In genomic region chr15:84167600-84167999, GRCm38 (mm10) we compare ENCODE assay signal across 7 mouse cellular contexts. TPM values are rescaled to one million over a fixed set of nuclear protein-coding genes. Genes with fewer than 3 reads are reported as not detected.
DNase-seq lines count a peak whose midpoint lies in the region; ATAC-seq and TF ChIP-seq lines count a peak whose summit lies in the region.

Pnpla3 (plus strand) TSS chr15:84167837.

- ATAC-seq in limb, embryonic 12.5 days (ENCODE audit: insufficient number of reproducible peaks, insufficient read depth, low FRiP score, low TSS enrichment, low read depth): peak; percentile 94
- peak; percentile 98 for ATAC-seq in midbrain, embryonic 15.5 days (replicated peaks)

- H3K4me1 ChIP-seq in embryonic fibroblast, embryonic 13.5 days (ENCODE audit: control insufficient read depth, insufficient read depth, low read length): no peaks in the 10 kb centered on the region
- peaks cover 13% of the 10 kb centered on the region; the same call in 1 of the 2 replicates for H3K4me1 ChIP-seq in limb, embryonic 12.5 days (replicated peaks)
- H3K4me1 ChIP-seq in midbrain, embryonic 15.5 days: peaks cover 24% of the 10 kb centered on the region
- peaks cover 12% of the 10 kb centered on the region for H3K4me1 ChIP-seq in spleen, adult 2 months (ENCODE audit: control insufficient read depth, insufficient read depth, insufficient read length)

- no peaks in the 10 kb centered on the region for H3K36me3 ChIP-seq in limb, embryonic 12.5 days
- H3K36me3 ChIP-seq in midbrain, embryonic 15.5 days (replicated peaks): no peaks in the 10 kb centered on the region
- H3K36me3 ChIP-seq in spleen, adult 2 months (ENCODE audit: control insufficient read depth, insufficient read depth, low read length): no peaks in the 10 kb centered on the region

- WGBS in limb, embryonic 12.5 days: under 1% methylated on average over 28 of the region's 28 CpGs
- under 1% methylated on average over 28 of the region's 28 CpGs for WGBS in midbrain, embryonic 15.5 days
- WGBS in spleen, adult 2 months: 3% methylated on average over 28 of the region's 28 CpGs

- H3K4me3 ChIP-seq in embryonic fibroblast, embryonic 13.5 days (ENCODE audit: insufficient read depth, low read length): peak within 1 kb of the TSS; percentile 37
- peak within 1 kb of the TSS; percentile 54 for H3K4me3 ChIP-seq in limb, embryonic 12.5 days (replicated peaks)
- H3K4me3 ChIP-seq in midbrain, embryonic 15.5 days: peak within 1 kb of the TSS; percentile 49
- peak within 1 kb of the TSS; percentile 30; the same call in 1 of the 2 replicates for H3K4me3 ChIP-seq in spleen, adult 2 months (ENCODE audit: extremely low read depth, insufficient read depth, insufficient read length)

- H3K4me2 ChIP-seq in limb, embryonic 12.5 days: peak within 1 kb of the TSS; percentile 99
- H3K4me2 ChIP-seq in midbrain, embryonic 15.5 days: peak within 1 kb of the TSS; percentile 69

- peak; percentile 55 for TF ChIP-seq POLR2A in embryonic fibroblast, embryonic 13.5 days (IDR thresholded peaks at IDR 0.05; ENCODE audit: low read depth, low read length)
- TF ChIP-seq POLR2A in spleen, adult 2 months (IDR thresholded peaks at IDR 0.05; ENCODE audit: low read depth, low read length): no peak

- DNase-seq in brain, adult 2 months (ENCODE audit: low read depth, low spot score): peak; percentile 99
- peak; percentile 95 for DNase-seq in heart, adult 8-10 months (ENCODE audit: low spot score)
- peak; percentile 93 to 97 for DNase-seq in kidney, adult 8-10 months
- DNase-seq in spleen, adult 2 months (ENCODE audit: low read depth in 1 of 2, low spot score in 2 of 2): peak in 1 of 2 experiments; percentile 40

- peak within 1 kb of the TSS; percentile 63 for H3K9ac ChIP-seq in limb, embryonic 12.5 days (replicated peaks)
- peak within 1 kb of the TSS; percentile 46 for H3K9ac ChIP-seq in midbrain, embryonic 15.5 days

- TF ChIP-seq CTCF in embryonic fibroblast, embryonic 13.5 days (IDR thresholded peaks at IDR 0.05; ENCODE audit: borderline replicate concordance, insufficient read depth, low read length): 0 out of 2 replicates have a peak, but pooled peaks have one; percentile 7
- TF ChIP-seq CTCF in spleen, adult 2 months (IDR thresholded peaks at IDR 0.05; ENCODE audit: extremely low read depth, insufficient read depth, insufficient read length, insufficient replicate concordance): no peak

- H3K9me3 ChIP-seq in limb, embryonic 12.5 days: no peaks in the 10 kb centered on the region
- H3K9me3 ChIP-seq in midbrain, embryonic 15.5 days: no peaks in the 10 kb centered on the region

- peaks cover 23% of the 10 kb centered on the region for H3K27me3 ChIP-seq in limb, embryonic 12.5 days
- no peaks in the 10 kb centered on the region for H3K27me3 ChIP-seq in midbrain, embryonic 15.5 days (replicated peaks)
- peaks cover 10% of the 10 kb centered on the region for H3K27me3 ChIP-seq in spleen, adult 2 months (ENCODE audit: control insufficient read depth, insufficient read depth, low read length)

- H3K27ac ChIP-seq in embryonic fibroblast, embryonic 13.5 days (ENCODE audit: insufficient read depth, low read length): no peak within 1 kb of the TSS
- no peak within 1 kb of the TSS for H3K27ac ChIP-seq in limb, embryonic 12.5 days
- peak within 1 kb of the TSS; percentile 87 for H3K27ac ChIP-seq in midbrain, embryonic 15.5 days
- H3K27ac ChIP-seq in spleen, adult 2 months (ENCODE audit: insufficient read depth, low read length): no peak within 1 kb of the TSS

RNA-seq across cellular contexts. Expression of gene Pnpla3, which starts in this region (rescaled TPM):
- polyA plus RNA-seq in embryonic fibroblast, embryonic 13.5 days (2011; ENCODE audit: insufficient read length, low read depth, missing spikeins): not detected in 2 replicates
- 1 to 10 TPM in 1 of 4 experiments, under 1 TPM in 3; 0.34 to 2.4 (median 0.57) TPM for total RNA-seq in heart, adult 8-10 months (2022)
- polyA plus RNA-seq in limb, embryonic 12.5 days (2016; fragmentation: Nextera tagmentation; extraction: Ambion mirVana): 0.26 and 0.42 TPM in 2 replicates
- polyA plus RNA-seq in midbrain, embryonic 15.5 days (2015; fragmentation: Nextera tagmentation; extraction: Ambion mirVana): 4.6 and 6.4 TPM in 2 replicates
- polyA plus RNA-seq in spleen, adult 2 months (2012; rRNA removed): 1.8 and 2.1 TPM in 2 replicates

Comparison
In these comparisons a context has a peak if more than half of its experiments do, and no peak if none do; other contexts are left out.
1. Peak in ATAC-seq, H3K4me3 ChIP-seq, H3K9ac ChIP-seq and H3K4me2 ChIP-seq in limb, embryonic 12.5 days; RNA of the gene not detected or under 1 TPM.